Mouse (Mus musculus) liver, embryonic 12.5 days (tissue): ENCODE data around the gene Tmem216. TPM values are rescaled to one million over a fixed set of nuclear protein-coding genes. Genes with fewer than 3 reads are reported as not detected.

Experiments used
- polyA plus RNA-seq: library from polyadenylated mRNA; unstranded; fragments of >200 nt; fragmentation: Nextera tagmentation; extraction: Ambion mirVana; gene quantifications from 2 replicates; pipeline ENCODE4 v1.2.1, GENCODE M21; 2016

The Tmem216 gene
- polyA plus RNA-seq, 1 experiment from 2014 or later = 18.2 TPM

Other genes with a start within 250 kb of the Tmem216 start
- gene Syt7, start 167.1 kb downstream of the Tmem216 start, polyA plus RNA-seq = 0.56 and 0.91 TPM in 2 replicates
- 0.06 and 0.12 TPM in 2 replicates for gene Lrrc10b, start 98.8 kb downstream of the Tmem216 start, polyA plus RNA-seq
- not detected in 2 replicates for gene Ppp1r32, start 73.3 kb downstream of the Tmem216 start, polyA plus RNA-seq
- gene Cpsf7, start 31.0 kb downstream of the Tmem216 start, polyA plus RNA-seq = 19.6 and 20.5 TPM in 2 replicates
- 38.0 and 40.8 TPM in 2 replicates for gene Sdhaf2, start 30.1 kb downstream of the Tmem216 start, polyA plus RNA-seq
- 12.8 TPM in 2 replicates for gene Cyb561a3, start 20.9 kb upstream of the Tmem216 start, polyA plus RNA-seq
- 18.5 and 19.4 TPM in 2 replicates for gene Tmem138, start 21.1 kb upstream of the Tmem216 start, polyA plus RNA-seq
- gene Ddb1, start 49.1 kb upstream of the Tmem216 start, polyA plus RNA-seq = 252 and 256 TPM in 2 replicates
- gene Tkfc, start 49.4 kb upstream of the Tmem216 start, polyA plus RNA-seq = 10.1 and 10.2 TPM in 2 replicates
- 6.2 and 7.6 TPM in 2 replicates for gene Vwce, start 78.0 kb upstream of the Tmem216 start, polyA plus RNA-seq
- 0.08 TPM in 1 of 2 replicates, not detected in the other for gene Pga5, start 121.8 kb upstream of the Tmem216 start, polyA plus RNA-seq
- gene Vps37c, start 132.5 kb upstream of the Tmem216 start, polyA plus RNA-seq = 14.5 and 14.8 TPM in 2 replicates
- gene Cd5, start 182.8 kb upstream of the Tmem216 start, polyA plus RNA-seq = 0.24 TPM in 1 of 2 replicates, not detected in the other